Mouse (Mus musculus) right cerebral cortex, postnatal 4 days (tissue): ENCODE results near the gene Corin.

Experiments
- DNase-seq: peaks from one replicate; pipeline ENCODE4 v3.0.0-alpha.2; 2022

The Corin gene

GRCm38 (mm10) chr5:72298418-72299104 is 205.7 kb downstream of the Corin start:
- DNase-seq, result no peak

DNA sequence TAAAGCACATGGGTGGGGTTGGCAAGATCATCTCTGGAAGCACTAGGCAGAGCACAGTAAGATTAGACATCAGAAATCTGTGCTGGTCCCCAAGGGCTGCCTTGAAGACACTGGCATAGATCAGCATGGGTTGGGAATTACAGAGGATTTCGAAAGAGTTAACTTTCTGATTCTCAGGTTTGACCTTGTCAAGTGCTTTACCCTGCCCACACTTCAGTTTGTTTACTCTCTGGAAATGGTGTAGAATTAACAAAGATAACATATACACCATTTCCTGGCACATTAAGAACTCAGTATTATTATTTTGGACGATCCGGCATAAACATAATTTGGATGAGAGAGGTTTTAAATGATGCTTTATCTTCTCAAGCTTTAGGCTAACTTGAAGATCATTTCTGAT is 219.2 kb downstream of the Corin start:
- DNase-seq, result no peak

DNA sequence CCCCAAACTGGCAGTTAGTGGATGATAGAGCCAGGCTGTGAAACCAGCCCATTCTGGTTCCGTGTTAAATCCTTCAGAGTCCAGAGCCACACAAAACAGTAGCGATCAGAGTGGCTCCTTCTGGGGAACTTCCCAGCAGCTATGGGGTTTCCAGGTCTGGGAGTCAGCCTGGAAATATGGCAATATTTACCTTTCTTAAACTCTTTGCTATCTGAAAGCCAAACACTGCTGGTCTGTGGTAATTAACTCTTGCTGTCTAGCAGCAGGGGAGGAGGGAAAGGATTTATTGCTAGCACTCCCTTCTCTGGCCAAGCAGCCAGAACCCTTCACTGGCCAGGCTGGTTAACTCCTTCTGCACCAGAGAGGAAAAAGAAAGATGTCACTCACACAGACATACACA is 221.4 kb downstream of the Corin start:
- DNase-seq, result no peak

DNA sequence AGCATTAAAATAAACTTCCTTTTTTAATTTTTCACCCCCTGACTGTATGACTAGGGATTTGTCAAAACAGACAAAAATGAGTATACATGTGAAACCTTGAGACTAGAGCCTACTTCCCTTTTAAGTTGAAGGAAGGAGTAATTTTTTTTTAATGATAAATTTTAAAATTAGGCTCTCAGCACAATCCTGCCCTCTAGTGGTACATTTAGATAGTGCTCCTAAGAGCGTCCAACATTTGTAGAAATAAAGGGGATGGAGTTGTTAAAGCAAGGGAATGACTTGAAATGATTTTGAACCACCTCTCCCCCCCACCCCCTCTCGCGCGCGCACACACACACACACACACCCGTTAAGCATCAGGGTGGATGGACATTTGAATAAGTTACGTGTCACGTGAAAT is 234.6 kb downstream of the Corin start:
- DNase-seq, result no peak

GRCm38 (mm10) chr5:72269204-72269603 is 235.1 kb downstream of the Corin start:
- no peak for DNase-seq

DNA sequence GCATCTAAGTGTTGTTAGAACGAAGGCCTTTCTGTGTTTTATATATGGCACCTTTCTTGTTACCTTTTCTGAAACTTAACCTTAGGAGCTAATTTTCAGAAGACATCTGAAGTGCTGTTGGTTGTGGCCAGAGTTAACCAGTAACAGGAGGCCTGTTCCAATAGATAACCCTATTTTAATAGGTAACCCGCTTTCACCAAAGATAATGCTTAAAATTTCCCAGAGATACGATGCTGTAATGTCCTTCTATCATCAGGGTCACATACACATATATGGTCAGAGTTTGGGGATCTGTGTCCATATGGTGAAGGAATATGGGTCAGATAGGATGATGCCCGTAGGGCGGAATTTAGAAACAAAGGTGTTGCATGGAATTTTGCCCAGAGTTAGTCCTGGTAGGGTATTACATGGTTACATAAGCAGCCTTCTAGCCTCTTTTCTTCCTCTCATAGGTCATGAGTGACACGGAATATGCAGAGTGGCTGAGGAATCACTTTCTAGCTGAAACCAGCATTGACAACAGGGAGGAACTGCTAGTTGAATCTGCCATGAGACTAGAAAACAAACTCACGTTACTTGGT is 237.2 kb downstream of the Corin start:
- no peak for DNase-seq

DNA sequence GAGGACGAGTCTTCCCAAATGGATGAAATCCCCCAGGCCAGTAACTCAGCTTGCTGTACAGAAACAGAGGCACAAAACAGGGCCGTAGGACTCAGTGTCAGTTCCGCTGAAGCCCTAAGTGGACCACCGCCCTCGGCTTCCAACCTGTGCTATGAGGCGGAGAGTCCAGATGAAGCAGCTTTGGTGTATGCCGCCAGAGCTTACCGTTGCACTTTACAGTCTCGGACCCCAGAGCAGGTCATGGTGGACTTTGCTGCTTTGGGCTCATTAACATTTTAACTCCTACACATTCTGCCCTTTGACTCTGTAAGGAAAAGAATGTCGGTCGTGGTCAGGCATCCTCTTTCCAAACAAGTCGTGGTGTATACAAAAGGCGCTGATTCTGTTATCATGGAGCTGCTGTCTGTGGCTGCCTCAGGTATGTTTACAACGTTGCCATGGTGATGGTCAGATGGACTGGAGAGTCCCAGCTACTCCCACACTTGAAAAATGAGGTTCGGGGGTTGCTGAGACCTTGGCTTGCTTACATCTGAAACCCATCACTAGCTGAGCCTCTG is 240.0 kb downstream of the Corin start:
- DNase-seq, result no peak

- no peak for DNase-seq
Measured at GRCm38 (mm10) chr5:72261802-72262324, 242.4 kb downstream of the Corin start.

DNA sequence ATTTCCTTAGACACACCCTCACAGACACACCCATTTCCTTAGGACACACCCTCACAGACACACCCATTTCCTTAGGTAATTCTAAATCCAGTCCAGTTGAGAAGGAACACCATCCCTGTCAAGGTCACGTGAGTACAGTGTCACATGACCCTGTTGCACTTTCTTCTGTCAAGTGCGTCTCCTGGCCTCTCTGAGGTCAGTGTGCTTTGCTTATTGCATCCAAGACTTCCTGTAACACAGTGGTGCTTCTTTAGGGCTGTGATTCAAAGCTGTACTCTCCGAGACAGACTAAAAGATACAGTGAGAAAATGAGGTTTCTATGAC is 245.0 kb downstream of the Corin start:
- DNase-seq, result no peak

- no peak for DNase-seq
Measured at GRCm38 (mm10) chr5:72258409-72259297, 245.6 kb downstream of the Corin start.

- DNase-seq, result no peak
Measured at GRCm38 (mm10) chr5:72257084-72257483, 247.2 kb downstream of the Corin start.

- no peak for DNase-seq
Measured at GRCm38 (mm10) chr5:72254958-72255357, 249.3 kb downstream of the Corin start.

DNA sequence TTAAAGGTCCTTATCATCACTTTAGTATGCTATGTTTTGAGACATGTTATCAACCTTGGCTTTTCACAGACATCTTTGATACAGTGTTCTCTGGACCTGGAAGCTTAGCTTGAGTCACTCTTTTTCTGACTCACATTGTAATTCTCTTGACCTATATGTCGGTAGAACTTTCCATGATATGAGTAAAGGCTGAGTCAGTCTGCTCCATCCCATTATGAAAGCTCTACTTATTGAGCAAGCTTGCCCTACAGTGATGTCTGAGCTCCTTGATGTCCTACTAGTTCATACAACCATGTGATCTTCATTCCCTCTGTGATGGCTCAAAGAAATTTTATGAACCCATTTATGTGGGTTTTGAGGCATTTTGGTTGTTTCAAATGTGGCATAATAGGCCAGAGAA is 254.1 kb downstream of the Corin start:
- no peak for DNase-seq
